Mouse (Mus musculus) left cerebral cortex, postnatal 36 days (tissue): Measurements from ENCODE around the gene Rab5c. TPM values are rescaled to one million over a fixed set of nuclear protein-coding genes. Genes with fewer than 3 reads are reported as not detected.
A peak's percentile ranks its signal among the peaks of the same experiment; 100 is the strongest.

Source experiments
- DNase-seq, 2 experiments: peaks; one replicate each; pipeline ENCODE4 v3.0.0; 2021 to 2022; ENCODE audit warnings: low spot score in 2 of 2, mixed read lengths in 1 of 2
- intact Hi-C: fragments of 180-260 bp; cut with DNase I; formaldehyde crosslinking; loops from one replicate; pipeline ENCODE4 v1.15.1; 2025
- total RNA-seq, 2 experiments: library from RNA; stranded (reverse); gene quantifications; 2 replicates each; pipeline ENCODE4 v1.2.3; 2021

Rab5c gene
- 100 to 1,000 TPM; 138 to 156 TPM for total RNA-seq

GRCm38 (mm10) chr11:100738066-100738604 is at the start of gene Rab5c:
TSS of gene Rab5c (minus strand) at chr11:100738215.
- DNase-seq, result peak; percentile 98 to 99
- intact Hi-C loops, result no loop called here

- no peak for DNase-seq
- intact Hi-C loops, result no loop called here
These were observed 47.8 kb upstream of the Rab5c start for GRCm38 (mm10) chr11:100785774-100786173.

GRCm38 (mm10) chr11:100784286-100784685 is 46.3 kb upstream of the Rab5c start:
- intact Hi-C loops, result no loop called here
- no peak for DNase-seq

- DNase-seq, result no peak
- intact Hi-C loops, result no loop called here
These were observed 44.6 kb upstream of the Rab5c start for GRCm38 (mm10) chr11:100782568-100782967.

- no peak for DNase-seq
- intact Hi-C loops, result no loop called here
These were observed 43.9 kb upstream of the Rab5c start for GRCm38 (mm10) chr11:100781763-100782475.

- intact Hi-C loops, result no loop called here
- DNase-seq, result no peak
These were observed 42.2 kb upstream of the Rab5c start for GRCm38 (mm10) chr11:100780247-100780646.

- intact Hi-C loops, result no loop called here
- no peak for DNase-seq
These were observed 40.1 kb upstream of the Rab5c start for GRCm38 (mm10) chr11:100778069-100778468.

GRCm38 (mm10) chr11:100775921-100776320 is 37.9 kb upstream of the Rab5c start:
- DNase-seq, result no peak
- intact Hi-C loops, result no loop called here

- intact Hi-C loops, result no loop called here
These were observed 36.2 kb upstream of the Rab5c start for GRCm38 (mm10) chr11:100774261-100774660.

GRCm38 (mm10) chr11:100770646-100771408 is 32.8 kb upstream of the Rab5c start, which contains the start of gene Ghdc:
TSS of gene Ghdc (minus strand) at chr11:100770957.
- intact Hi-C loops, result no loop called here
- peak; percentile 73 to 77 for DNase-seq

More at GRCm38 (mm10) chr11:100774261-100774660, 36.2 kb upstream of the Rab5c start:
- no peak for DNase-seq

GRCm38 (mm10) chr11:100769980-100770379 is 32.0 kb upstream of the Rab5c start:
- no peak for DNase-seq
- intact Hi-C loops, result no loop called here

- intact Hi-C loops, result no loop called here
These were observed 29.9 kb upstream of the Rab5c start for GRCm38 (mm10) chr11:100767871-100768270.

GRCm38 (mm10) chr11:100766726-100767125 is 28.7 kb upstream of the Rab5c start:
- intact Hi-C loops, result no loop called here

More at GRCm38 (mm10) chr11:100767871-100768270, 29.9 kb upstream of the Rab5c start:
- DNase-seq, result no peak

GRCm38 (mm10) chr11:100762831-100763230 is 24.8 kb upstream of the Rab5c start, which contains the start of gene Hcrt:
TSS of gene Hcrt (minus strand) at chr11:100762931.
- no peak for DNase-seq
- intact Hi-C loops, result loop anchor here (5.0 kb wide), 2 partner anchors 191 to 194 kb away; partner anchors contain the start of gene Cnp

More at GRCm38 (mm10) chr11:100766726-100767125, 28.7 kb upstream of the Rab5c start:
- no peak for DNase-seq

GRCm38 (mm10) chr11:100761547-100762045 is 23.6 kb upstream of the Rab5c start:
- intact Hi-C loops, result loop anchor here (2.0 to 5.0 kb wide), 3 partner anchors 47 to 196 kb away; partner anchors contain the start of gene Cnp
- peak; percentile 90 to 93 for DNase-seq

- intact Hi-C loops, result loop anchor here (2.0 to 5.0 kb wide), 3 partner anchors 45 to 198 kb away; partner anchors contain the start of gene Cnp
- peak; percentile 89 to 91 for DNase-seq
These were observed 21.7 kb upstream of the Rab5c start, which contains the start of gene Kcnh4 for GRCm38 (mm10) chr11:100759611-100760233. TSS of gene Kcnh4 (minus strand) at chr11:100759942.

GRCm38 (mm10) chr11:100758707-100759610 is 20.9 kb upstream of the Rab5c start:
- no peak for DNase-seq
- intact Hi-C loops, result no loop called here

GRCm38 (mm10) chr11:100757566-100757965 is 19.6 kb upstream of the Rab5c start:
- DNase-seq, result no peak
- intact Hi-C loops, result no loop called here
